Comparison of ENCODE assay signal across 9 mouse cellular contexts in genomic region chr17:29513044-29513730, GRCm38 (mm10). TPM values are rescaled to one million over a fixed set of nuclear protein-coding genes. Genes with fewer than 3 reads are reported as not detected.
DNase-seq lines count a peak whose midpoint lies in the region; ATAC-seq and TF ChIP-seq lines count a peak whose summit lies in the region.
"Had no signal": no experiment of that assay in that cellular context is flagged by ENCODE, and none has a peak within 500 bp of the region (broad histone marks: within the 10 kb centered on the region; RNA-seq: fewer than 3 reads in every experiment).

No protein-coding gene starts in this region.

- no peak overlapping the region for H3K4me2 ChIP-seq in embryonic facial prominence, embryonic 11.5 days (ENCODE audit: low read depth, low read length)
- no peak overlapping the region for H3K4me2 ChIP-seq in stomach, postnatal 0 days (replicated peaks; ENCODE audit: low read depth)

- H3K79me2 ChIP-seq in C2C12 (ENCODE audit: control insufficient read depth, insufficient read depth) = no peaks in the 10 kb centered on the region

- H3K9me3 ChIP-seq in embryonic facial prominence, embryonic 11.5 days (replicated peaks; ENCODE audit: control insufficient read depth, low read length) = no peaks in the 10 kb centered on the region
- H3K9me3 ChIP-seq in stomach, postnatal 0 days (ENCODE audit: control insufficient read depth, low read length) = no peaks in the 10 kb centered on the region

- WGBS in embryonic facial prominence, embryonic 11.5 days = 27% methylated on average over 13 of the region's 13 CpGs
- 27% methylated on average over 13 of the region's 13 CpGs for WGBS in stomach, postnatal 0 days

- ATAC-seq in embryonic facial prominence, embryonic 11.5 days (replicated peaks; ENCODE audit: insufficient number of reproducible peaks, low FRiP score, low TSS enrichment, low read depth) = 0 out of 2 replicates have a peak, but pooled peaks have one; percentile 42
- ATAC-seq in megakaryocyte-erythroid progenitor cell, adult 5-6 weeks (replicated peaks; ENCODE audit: low FRiP score, low TSS enrichment, poor library complexity, severe bottlenecking) = peak; percentile 84
- peak; percentile 79 for ATAC-seq in stomach, postnatal 0 days (ENCODE audit: low FRiP score, low TSS enrichment)

- no peaks in the 10 kb centered on the region for H3K79me3 ChIP-seq in C2C12 (ENCODE audit: low read depth)

- no peak overlapping the region for H3K27ac ChIP-seq in embryonic facial prominence, embryonic 11.5 days (replicated peaks; ENCODE audit: low read depth, low read length)
- no peak overlapping the region for H3K27ac ChIP-seq in stomach, postnatal 0 days (replicated peaks)

- no peaks in the 10 kb centered on the region for H3K27me3 ChIP-seq in C2C12 (ENCODE audit: control insufficient read depth, insufficient read depth, insufficient read length)
- H3K27me3 ChIP-seq in embryonic facial prominence, embryonic 11.5 days (ENCODE audit: control insufficient read depth, insufficient read depth, low read length) = no peaks in the 10 kb centered on the region
- no peaks in the 10 kb centered on the region for H3K27me3 ChIP-seq in stomach, postnatal 0 days (ENCODE audit: control insufficient read depth, insufficient read depth, low read length)

- no peak for TF ChIP-seq EP300 in stomach, postnatal 0 days (optimal IDR thresholded peaks at IDR 0.05)

- H3ac ChIP-seq in C2C12 (ENCODE audit: control insufficient read depth, insufficient read length, low read depth) = no peak overlapping the region

- H3K36me3 ChIP-seq in C2C12 (ENCODE audit: control insufficient read depth, insufficient read depth) = no peaks in the 10 kb centered on the region
- H3K36me3 ChIP-seq in embryonic facial prominence, embryonic 11.5 days (replicated peaks; ENCODE audit: control insufficient read depth, insufficient read depth, low read depth, low read length) = no peaks in the 10 kb centered on the region
- no peaks in the 10 kb centered on the region for H3K36me3 ChIP-seq in stomach, postnatal 0 days (ENCODE audit: control insufficient read depth, insufficient read depth, low read length)

- intact Hi-C loops in heart, postnatal 10 days (cut with DNase I) = loop anchor here (1.0 to 5.0 kb wide), 3 partner anchors 14 to 246 kb away; partner anchors contain the start of gene BC004004

- TF ChIP-seq CTCF in C2C12 (IDR thresholded peaks at IDR 0.05; ENCODE audit: control insufficient read depth, insufficient read depth, insufficient read length) = peak; percentile 72
- peak; percentile 86 for TF ChIP-seq CTCF in stomach, postnatal 0 days (IDR thresholded peaks at IDR 0.05; ENCODE audit: low read depth)

- no peaks in the 10 kb centered on the region for H3K4me1 ChIP-seq in embryonic facial prominence, embryonic 11.5 days (ENCODE audit: control insufficient read depth, insufficient read depth, low read length)
- no peaks in the 10 kb centered on the region for H3K4me1 ChIP-seq in stomach, postnatal 0 days (replicated peaks; ENCODE audit: control insufficient read depth, insufficient read depth)

- no peak overlapping the region for H3K4me3 ChIP-seq in C2C12 (ENCODE audit: insufficient read depth, poor library complexity, severe bottlenecking)
- H3K4me3 ChIP-seq in embryonic facial prominence, embryonic 11.5 days (ENCODE audit: low read depth, low read length) = no peak overlapping the region
- H3K4me3 ChIP-seq in stomach, postnatal 0 days (ENCODE audit: low read depth, low read length) = no peak overlapping the region

- DNase-seq in MN1 (ENCODE audit: low spot score) = peak; percentile 70
- DNase-seq in embryonic facial prominence, embryonic 11.5 days (ENCODE audit: low spot score) = peak; percentile 77
- DNase-seq in heart, postnatal 10 days = peak; percentile 78 to 83
- peak; percentile 74 to 84 for DNase-seq in kidney, postnatal 25 days
- peak; percentile 83 for DNase-seq in stomach, postnatal 0 days (ENCODE audit: low spot score)
- DNase-seq in layer of hippocampus, adult 18-20 months (ENCODE audit: low spot score in 2 of 2) = no peak

- no peak overlapping the region for H3K9ac ChIP-seq in embryonic facial prominence, embryonic 11.5 days (replicated peaks; ENCODE audit: low read length)
- H3K9ac ChIP-seq in stomach, postnatal 0 days (ENCODE audit: low read length) = no peak overlapping the region

TF ChIP-seq in C2C12, 6 proteins besides CTCF, POLR2A, EP300 and RAD21:
- TF ChIP-seq MAX (IDR thresholded peaks at IDR 0.05) (no peak), USF1 (IDR thresholded peaks at IDR 0.05; ENCODE audit: low read depth) (no peak), CEBPB (IDR thresholded peaks at IDR 0.05; ENCODE audit: low read depth) (no peak), FOSL1 (IDR thresholded peaks at IDR 0.05; ENCODE audit: insufficient read depth, low read length, poor library complexity, severe bottlenecking) (no peak), MYOD1 (IDR thresholded peaks at IDR 0.05; ENCODE audit: control insufficient read depth, insufficient read length, low read depth) (no peak), MYOG (IDR thresholded peaks at IDR 0.05; ENCODE audit: control insufficient read depth, extremely low read depth, insufficient read length) (no peak)
TF ChIP-seq in C2C12: peak in this region for 0.

RNA-seq across cellular contexts. Expression of gene Pim1, which starts 22.6 kb away (rescaled TPM):
- polyA plus RNA-seq in C2C12 (2012; fragmentation: generic; extraction: Trizol) = 4.8 TPM
- polyA plus RNA-seq in embryonic facial prominence, embryonic 11.5 days (2014; fragmentation: Nextera tagmentation; extraction: Ambion mirVana) = 17.6 and 19.2 TPM in 2 replicates
- total RNA-seq in heart, postnatal 10 days (2021) = 10 to 100 TPM; 40.6 to 51.5 TPM
- 33.2 and 48.8 TPM in 2 replicates for total RNA-seq in megakaryocyte-erythroid progenitor cell, adult 5-6 weeks (2014; fragmentation: Nextera tagmentation)
- 96.9 and 106 TPM in 2 replicates for total RNA-seq in megakaryocyte-erythroid progenitor cell, adult 5-6 weeks (2017)
- polyA plus RNA-seq in stomach, postnatal 0 days (2015; fragmentation: Nextera tagmentation; extraction: Ambion mirVana) = 28.6 and 32.8 TPM in 2 replicates
- 1 to 10 TPM; 4.2 to 4.5 TPM for total RNA-seq in layer of hippocampus, adult 18-20 months (2021)

RNA-seq across cellular contexts. Expression of gene Gm17657, which starts 36.3 kb away (rescaled TPM):
- polyA plus RNA-seq in C2C12 (2012; fragmentation: generic; extraction: Trizol) = not detected
- not detected in 2 replicates for polyA plus RNA-seq in embryonic facial prominence, embryonic 11.5 days (2014; fragmentation: Nextera tagmentation; extraction: Ambion mirVana)
- total RNA-seq in heart, postnatal 10 days (2021) = not detected
- not detected in 2 replicates for total RNA-seq in megakaryocyte-erythroid progenitor cell, adult 5-6 weeks (2014; fragmentation: Nextera tagmentation)
- not detected in 2 replicates for total RNA-seq in megakaryocyte-erythroid progenitor cell, adult 5-6 weeks (2017)
- not detected in 2 replicates for polyA plus RNA-seq in stomach, postnatal 0 days (2015; fragmentation: Nextera tagmentation; extraction: Ambion mirVana)
- not detected for total RNA-seq in layer of hippocampus, adult 18-20 months (2021)
- polyA plus RNA-seq: large intestine, adult 2 months had no signal

RNA-seq across cellular contexts. Expression of gene Tbc1d22b, which starts 36.4 kb away (rescaled TPM):
- 7.9 TPM for polyA plus RNA-seq in C2C12 (2012; fragmentation: generic; extraction: Trizol)
- polyA plus RNA-seq in embryonic facial prominence, embryonic 11.5 days (2014; fragmentation: Nextera tagmentation; extraction: Ambion mirVana) = 16.7 and 17.5 TPM in 2 replicates
- 10 to 100 TPM; 15.4 to 16.2 TPM for total RNA-seq in heart, postnatal 10 days (2021)
- 15.0 TPM in 2 replicates for total RNA-seq in megakaryocyte-erythroid progenitor cell, adult 5-6 weeks (2014; fragmentation: Nextera tagmentation)
- total RNA-seq in megakaryocyte-erythroid progenitor cell, adult 5-6 weeks (2017) = 3.7 and 4.6 TPM in 2 replicates
- polyA plus RNA-seq in stomach, postnatal 0 days (2015; fragmentation: Nextera tagmentation; extraction: Ambion mirVana) = 6.9 and 7.8 TPM in 2 replicates
- 10 to 100 TPM; 37.8 to 41.4 TPM for total RNA-seq in layer of hippocampus, adult 18-20 months (2021)

RNA-seq across cellular contexts. Expression of gene Tmem217, which starts 39.0 kb away (rescaled TPM):
- polyA plus RNA-seq in C2C12 (2012; fragmentation: generic; extraction: Trizol) = not detected
- polyA plus RNA-seq in embryonic facial prominence, embryonic 11.5 days (2014; fragmentation: Nextera tagmentation; extraction: Ambion mirVana) = 0.36 TPM in 2 replicates
- not detected for total RNA-seq in heart, postnatal 10 days (2021)
- total RNA-seq in megakaryocyte-erythroid progenitor cell, adult 5-6 weeks (2014; fragmentation: Nextera tagmentation) = not detected in 2 replicates
- not detected in 2 replicates for total RNA-seq in megakaryocyte-erythroid progenitor cell, adult 5-6 weeks (2017)
- polyA plus RNA-seq in stomach, postnatal 0 days (2015; fragmentation: Nextera tagmentation; extraction: Ambion mirVana) = 0.22 and 0.42 TPM in 2 replicates
- not detected for total RNA-seq in layer of hippocampus, adult 18-20 months (2021)
- polyA plus RNA-seq: large intestine, adult 2 months had no signal

Comparison
In these comparisons a context has a peak if more than half of its experiments do, and no peak if none do; other contexts are left out.
1. DNase-seq: peak in MN1 (single experiment), embryonic facial prominence, embryonic 11.5 days (single experiment), heart, postnatal 10 days (2 of 2), kidney, postnatal 25 days (2 of 2) and stomach, postnatal 0 days (single experiment); none in layer of hippocampus, adult 18-20 months (0 of 2).
2. RNA of gene Pim1, which starts 22.6 kb away (total RNA-seq): 33.2 to 106 TPM in megakaryocyte-erythroid progenitor cell, adult 5-6 weeks and 40.6 to 51.5 TPM in heart, postnatal 10 days; 4.2 to 4.5 TPM in layer of hippocampus, adult 18-20 months; every median in the first group is over 4 times any median in the second.
3. Peak in every context shown above with its lines, with median percentiles within 50 percentile points of each other: ATAC-seq.